Mouse (Mus musculus) gastrocnemius, postnatal 14 days (tissue): ENCODE measurements at regions not wholly inside any gene's neighbourhood (a gene's known extent, or its start where the extent isn't known, plus 50 kb on each side); places are given as distances from the start of the nearest gene placed in this dataset.

ENCODE experiments used
- DNase-seq: peaks from one replicate; pipeline ENCODE4 v3.0.0; 2021; ENCODE audit warnings: mixed read lengths
- intact Hi-C: fragments of 180-260 bp; cut with DNase I; formaldehyde crosslinking; loops from one replicate; pipeline ENCODE4 v1.15.1; 2025; ENCODE audit warnings: low total_unique reads

- DNase-seq: no peak
Measured at GRCm38 (mm10) chr13:83016686-83017085, 487.1 kb upstream of the Mef2c start.

DNA sequence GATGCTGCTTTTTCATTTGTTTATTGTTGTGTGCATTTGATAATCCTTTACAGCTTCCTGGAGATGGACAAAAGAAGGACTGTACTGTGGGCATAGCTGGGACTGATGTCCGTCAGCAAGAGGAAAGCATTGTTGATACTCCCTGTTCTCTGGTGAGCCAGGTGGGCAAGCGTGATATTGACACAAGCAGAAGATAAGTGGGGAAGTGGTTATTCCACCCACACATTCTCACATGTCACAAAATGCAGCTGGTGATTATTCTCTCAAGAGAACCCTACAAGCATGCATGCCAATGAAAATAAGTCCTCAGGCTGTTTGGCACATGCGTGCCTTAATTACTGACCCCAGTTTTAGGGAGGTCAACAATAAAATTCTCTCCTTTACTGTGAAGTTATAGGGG is 483.0 kb upstream of the Mef2c start:
- intact Hi-C loops: no loop called here
- no peak for DNase-seq

More at GRCm38 (mm10) chr13:83016686-83017085, 487.1 kb upstream of the Mef2c start:
- intact Hi-C loops: no loop called here

GRCm38 (mm10) chr13:83023972-83024371 is 479.9 kb upstream of the Mef2c start:
- intact Hi-C loops: no loop called here
- no peak for DNase-seq

DNA sequence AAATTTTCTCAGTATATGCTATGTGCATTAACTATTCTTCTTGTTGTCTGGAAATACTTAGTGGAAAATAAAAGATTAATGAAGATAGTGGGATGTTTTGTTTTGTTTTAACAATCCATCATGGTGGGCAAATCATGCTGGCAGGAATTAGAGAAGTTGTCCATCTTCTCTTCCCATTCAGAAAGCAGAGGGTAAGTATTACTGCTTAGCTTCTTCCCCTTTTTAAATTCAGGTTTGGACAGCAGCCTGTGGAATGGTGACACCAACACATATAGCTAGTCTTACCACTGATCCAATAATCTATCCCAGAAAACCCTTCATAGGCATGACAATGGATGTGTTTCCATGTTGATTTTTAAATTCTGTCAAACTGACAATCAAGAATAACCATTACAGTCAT is 467.9 kb upstream of the Mef2c start:
- intact Hi-C loops: no loop called here
- DNase-seq: no peak

GRCm38 (mm10) chr13:83041506-83041905 is 462.3 kb upstream of the Mef2c start:
- intact Hi-C loops: no loop called here
- DNase-seq: no peak

DNA sequence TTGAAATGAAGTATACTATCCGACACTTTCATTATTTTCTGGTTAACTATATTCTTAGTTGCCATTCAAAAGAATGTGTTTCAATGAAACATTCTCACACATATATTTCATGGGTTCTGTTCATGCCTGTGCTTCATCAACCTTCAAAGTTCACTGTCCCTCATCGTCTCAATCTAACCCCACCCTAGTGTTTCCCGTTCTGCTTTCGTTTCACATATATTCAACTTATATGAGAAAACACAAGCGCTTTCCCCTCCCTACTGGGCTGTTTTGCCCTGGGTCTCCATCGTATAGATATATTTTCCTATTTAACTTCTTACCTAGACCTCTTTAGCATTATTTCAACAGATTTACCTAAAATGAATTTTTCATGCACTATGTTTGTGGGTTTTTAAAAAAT is 458.3 kb upstream of the Mef2c start:
- intact Hi-C loops: no loop called here
- no peak for DNase-seq

GRCm38 (mm10) chr13:83045970-83046369 is 457.9 kb upstream of the Mef2c start:
- DNase-seq: no peak
- intact Hi-C loops: no loop called here

- intact Hi-C loops: no loop called here
- DNase-seq: no peak
Measured at GRCm38 (mm10) chr13:83046571-83047123, 457.2 kb upstream of the Mef2c start.

- intact Hi-C loops: no loop called here
- DNase-seq: no peak
Measured at GRCm38 (mm10) chr13:83055865-83056264, 448.0 kb upstream of the Mef2c start.

DNA sequence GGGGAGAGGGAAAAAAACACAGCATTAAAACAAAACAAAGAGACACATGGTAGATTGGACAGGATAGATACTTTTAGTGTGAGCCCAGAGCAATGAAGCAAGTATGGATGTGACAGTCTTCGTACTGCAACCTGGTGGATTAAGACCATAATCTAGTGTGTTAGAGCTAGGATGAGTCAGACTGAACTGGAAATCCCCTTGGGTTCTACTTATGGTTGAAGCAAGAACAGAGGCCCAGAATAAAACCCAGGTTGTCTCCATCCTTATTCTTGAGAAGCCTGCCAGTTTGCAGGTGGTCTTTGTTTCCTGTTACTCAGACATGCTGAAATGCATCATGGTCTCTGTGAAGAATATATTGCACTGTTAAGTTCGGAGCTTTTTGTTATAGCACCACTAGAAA is 447.4 kb upstream of the Mef2c start:
- intact Hi-C loops: no loop called here
- no peak for DNase-seq

DNA sequence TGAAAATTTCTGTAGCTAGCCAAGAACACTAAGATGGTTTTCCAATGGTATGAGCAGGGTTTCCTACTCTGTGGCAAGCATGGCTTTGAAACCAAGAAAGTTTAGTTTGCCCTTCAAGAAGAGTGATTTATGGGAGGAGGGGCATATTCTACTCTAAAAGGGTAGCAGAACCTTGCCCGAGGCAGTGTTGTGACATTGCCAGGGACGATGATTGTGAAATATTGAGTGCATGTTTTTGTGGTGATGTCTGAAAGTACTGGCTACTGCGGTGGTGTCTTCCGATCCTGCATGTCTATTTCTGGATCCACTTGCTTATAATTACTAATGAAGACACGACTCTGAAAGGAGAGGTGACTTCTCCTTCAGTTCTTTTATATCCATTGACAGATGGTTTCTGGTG is 439.1 kb upstream of the Mef2c start:
- intact Hi-C loops: no loop called here
- peak; percentile 18 for DNase-seq

- intact Hi-C loops: no loop called here
- no peak for DNase-seq
Measured at GRCm38 (mm10) chr13:83065201-83065600, 438.6 kb upstream of the Mef2c start.

GRCm38 (mm10) chr13:83066115-83066753 is 437.6 kb upstream of the Mef2c start:
- no peak for DNase-seq
- intact Hi-C loops: no loop called here

GRCm38 (mm10) chr13:83067496-83067895 is 436.3 kb upstream of the Mef2c start:
- intact Hi-C loops: no loop called here
- no peak for DNase-seq

GRCm38 (mm10) chr13:83068588-83068987 is 435.2 kb upstream of the Mef2c start:
- intact Hi-C loops: no loop called here
- DNase-seq: no peak

DNA sequence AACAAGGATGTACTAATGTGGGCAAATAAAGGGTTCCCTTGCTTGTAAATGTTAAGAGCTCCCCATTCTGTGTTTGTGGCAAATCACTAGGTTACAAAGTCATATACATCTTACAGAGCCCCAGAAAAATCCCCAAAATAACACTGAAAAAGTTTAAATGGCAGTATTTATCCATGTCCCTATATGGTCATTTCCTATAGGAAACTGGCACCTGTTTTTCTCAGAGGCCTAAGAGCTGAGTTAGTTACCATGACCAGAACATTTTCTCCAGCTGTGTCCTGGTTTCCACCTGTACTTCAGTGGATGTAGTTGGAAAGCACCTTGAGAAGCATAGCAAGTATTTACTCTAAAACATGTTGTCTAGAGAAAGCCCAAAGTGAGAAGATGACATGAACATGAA is 434.5 kb upstream of the Mef2c start:
- intact Hi-C loops: no loop called here
- DNase-seq: no peak

GRCm38 (mm10) chr13:83072073-83072472 is 431.8 kb upstream of the Mef2c start:
- no peak for DNase-seq

DNA sequence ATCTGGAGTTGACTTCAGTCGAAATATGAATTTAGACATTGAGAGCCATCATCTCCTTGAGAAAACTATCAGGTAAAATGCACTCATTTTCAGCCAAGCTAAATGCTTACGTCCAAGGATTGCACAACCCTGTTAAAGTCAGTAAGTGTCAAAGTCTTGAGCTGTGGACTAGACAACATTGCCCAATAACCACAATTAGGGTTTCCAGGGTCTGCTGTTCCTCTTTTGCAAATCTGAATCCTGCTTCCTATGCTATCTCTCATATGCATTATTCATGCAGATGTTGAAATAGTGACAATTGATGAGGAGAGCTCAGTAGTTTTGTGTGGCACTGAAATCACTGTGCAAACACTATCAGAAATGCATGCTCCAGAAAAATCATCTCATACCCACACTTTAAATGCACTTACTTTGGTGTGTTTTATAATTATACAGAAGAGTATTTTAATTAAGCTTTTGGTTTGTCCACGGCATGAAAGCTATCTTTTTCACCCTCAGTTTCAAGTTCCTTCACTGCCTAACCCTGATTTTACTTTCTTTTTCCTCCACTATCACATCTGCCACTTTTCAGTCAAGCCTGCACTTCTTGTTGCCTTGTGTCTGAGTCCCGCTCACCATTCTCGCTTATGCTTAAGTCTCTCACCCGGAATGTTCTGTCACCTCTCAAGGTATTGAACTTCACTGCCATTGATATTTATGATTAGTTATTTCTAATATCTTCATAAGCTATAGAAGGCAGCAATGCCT is 429.4 kb upstream of the Mef2c start:
- intact Hi-C loops: no loop called here
- no peak for DNase-seq

More at GRCm38 (mm10) chr13:83072073-83072472, 431.8 kb upstream of the Mef2c start:
- intact Hi-C loops: no loop called here

DNA sequence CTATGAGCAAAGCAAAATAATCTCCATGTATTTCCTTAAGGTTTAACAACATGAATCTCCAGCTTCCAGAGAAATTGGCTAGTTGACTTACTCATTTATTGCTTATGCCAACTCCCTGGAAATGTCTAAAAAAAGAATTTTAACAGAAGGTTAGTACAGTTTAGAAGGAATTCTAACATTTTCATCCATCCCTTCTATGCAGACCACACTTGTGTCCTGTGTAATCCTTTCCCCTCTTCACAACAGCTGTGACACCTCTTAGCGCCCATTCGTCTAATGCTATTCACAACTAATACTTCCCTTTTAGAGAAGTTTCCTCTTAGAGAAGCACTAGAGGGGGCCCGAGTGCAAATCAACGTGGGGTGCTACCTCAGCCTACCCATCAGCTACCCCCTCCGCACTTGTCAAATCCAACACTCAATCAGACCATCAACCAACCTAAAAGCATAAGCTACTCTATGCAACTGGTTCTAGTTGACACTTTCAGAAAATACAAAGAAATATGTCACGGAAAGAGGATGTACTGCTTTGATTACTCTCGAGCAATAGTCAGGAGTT is 428.4 kb upstream of the Mef2c start:
- DNase-seq: no peak
- intact Hi-C loops: no loop called here

DNA sequence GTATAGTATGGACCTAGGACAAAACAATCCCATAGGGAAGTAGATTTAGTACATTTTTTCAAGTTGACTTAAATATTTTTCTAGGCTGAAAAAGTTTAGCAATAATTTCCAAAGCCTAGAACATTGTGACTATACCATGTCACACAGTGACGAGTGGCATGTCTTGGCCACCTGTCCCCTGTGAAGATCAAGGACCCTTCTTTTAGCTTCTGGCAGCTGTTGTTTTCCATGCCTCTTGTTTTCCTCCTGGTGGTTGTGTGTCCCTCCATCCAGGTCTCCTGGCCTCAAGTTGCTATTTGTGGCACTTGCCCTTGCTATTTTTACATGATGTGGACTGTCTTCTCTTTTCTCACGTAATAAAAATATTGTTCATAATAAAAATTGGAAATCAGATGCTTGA is 427.2 kb upstream of the Mef2c start:
- DNase-seq: no peak
- intact Hi-C loops: no loop called here

DNA sequence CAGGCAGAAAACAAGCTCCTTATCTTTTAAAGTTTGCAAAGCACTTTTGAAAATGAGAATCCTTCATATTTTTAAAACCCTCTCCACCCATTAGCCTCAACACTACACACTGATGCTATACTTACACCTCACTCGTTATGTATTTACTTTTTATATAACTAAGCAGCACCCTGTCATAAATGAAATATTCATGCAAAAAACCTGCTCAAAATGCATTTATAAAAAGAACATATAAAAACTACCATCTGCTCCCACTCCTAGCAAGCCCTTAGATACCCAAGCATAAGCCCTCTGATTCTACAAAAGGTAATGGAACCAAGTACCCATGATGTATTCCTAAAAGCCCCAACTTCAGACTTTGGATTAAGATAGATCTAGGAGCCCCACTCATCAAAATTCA is 426.7 kb upstream of the Mef2c start:
- intact Hi-C loops: no loop called here
- DNase-seq: no peak
